Mouse (Mus musculus) myocyte (in vitro differentiated cells): Measurements from ENCODE around the gene Sipa1l1.

Source experiments
- MYOD1 ChIP-seq, 3 experiments: IDR thresholded peaks; one replicate each; pipeline ENCODE4 v1.6.1; 2011; ENCODE audit warnings: control low read depth in 2 of 3, low read depth in 2 of 3, mild to moderate bottlenecking in 2 of 3, moderate library complexity in 1 of 3; ENCODE audit not compliant: insufficient read length in 2 of 3, control insufficient read depth in 1 of 3
- MYOG ChIP-seq, 3 experiments: IDR thresholded peaks; one replicate each; pipeline ENCODE4 v1.6.1; 2011; ENCODE audit warnings: control low read depth in 2 of 3, low read depth in 2 of 3, mild to moderate bottlenecking in 2 of 3; ENCODE audit not compliant: insufficient read length in 2 of 3, control insufficient read depth in 1 of 3, insufficient read depth in 1 of 3
- POLR2A ChIP-seq: IDR thresholded peaks from one replicate; pipeline ENCODE4 v1.6.1; 2011; ENCODE audit warnings: low read depth, mild to moderate bottlenecking, control low read depth, moderate library complexity; ENCODE audit not compliant: insufficient read length
- SRF ChIP-seq: IDR thresholded peaks from one replicate; pipeline ENCODE4 v1.6.1; 2011; ENCODE audit warnings: low read depth; ENCODE audit not compliant: control insufficient read depth, insufficient read length

DNA sequence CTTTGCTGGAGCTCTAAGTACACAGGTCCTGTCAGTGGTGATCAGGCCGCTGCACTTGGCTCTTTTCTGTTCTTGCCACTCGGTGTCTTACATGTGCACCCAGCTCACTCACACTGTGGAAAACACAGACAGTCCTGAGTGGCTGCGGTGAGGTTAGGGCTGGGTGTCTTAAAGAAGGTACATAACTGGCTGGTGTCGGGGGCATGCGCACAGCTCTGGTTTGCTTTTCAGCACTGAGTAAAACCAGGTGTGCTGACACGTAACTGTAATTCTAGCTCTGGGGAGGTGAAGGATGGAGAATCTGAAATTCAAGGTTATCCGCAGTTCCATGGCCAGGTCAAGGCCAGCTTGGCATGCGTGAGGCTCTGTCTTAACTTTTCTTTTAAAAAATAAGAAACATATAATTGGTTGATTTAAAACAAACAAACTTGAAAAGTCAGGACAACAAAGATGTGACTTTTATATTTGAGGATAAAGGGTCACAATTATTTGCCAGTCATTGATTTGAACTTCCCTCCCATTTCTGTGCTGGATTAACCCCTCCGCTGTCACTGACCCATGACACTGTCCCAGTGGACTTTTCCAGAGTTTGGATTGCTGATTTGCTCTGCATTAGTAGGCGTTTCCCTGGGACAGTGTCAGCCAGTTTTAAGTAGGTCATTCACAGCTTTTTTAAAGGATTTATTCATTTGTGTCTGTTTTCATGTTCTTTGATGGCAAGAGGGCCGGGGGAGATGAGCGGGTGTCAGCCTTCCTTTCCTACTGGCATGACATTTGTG is 163.9 kb downstream of the Sipa1l1 start:
- TF ChIP-seq POLR2A, result no peak
- no peak for TF ChIP-seq MYOG (IDR thresholded peaks at IDR 0.05; ENCODE audit: control insufficient read depth in 1 of 3, insufficient read depth in 1 of 3, insufficient read length in 2 of 3, low read depth in 2 of 3)
- TF ChIP-seq SRF, result no peak
- TF ChIP-seq MYOD1 (IDR thresholded peaks at IDR 0.05; ENCODE audit: control insufficient read depth in 1 of 3, insufficient read length in 2 of 3, low read depth in 2 of 3), result no peak
